Mouse (Mus musculus): Measurements from ENCODE around the gene Pde4d.

Gene Pde4d

DNA sequence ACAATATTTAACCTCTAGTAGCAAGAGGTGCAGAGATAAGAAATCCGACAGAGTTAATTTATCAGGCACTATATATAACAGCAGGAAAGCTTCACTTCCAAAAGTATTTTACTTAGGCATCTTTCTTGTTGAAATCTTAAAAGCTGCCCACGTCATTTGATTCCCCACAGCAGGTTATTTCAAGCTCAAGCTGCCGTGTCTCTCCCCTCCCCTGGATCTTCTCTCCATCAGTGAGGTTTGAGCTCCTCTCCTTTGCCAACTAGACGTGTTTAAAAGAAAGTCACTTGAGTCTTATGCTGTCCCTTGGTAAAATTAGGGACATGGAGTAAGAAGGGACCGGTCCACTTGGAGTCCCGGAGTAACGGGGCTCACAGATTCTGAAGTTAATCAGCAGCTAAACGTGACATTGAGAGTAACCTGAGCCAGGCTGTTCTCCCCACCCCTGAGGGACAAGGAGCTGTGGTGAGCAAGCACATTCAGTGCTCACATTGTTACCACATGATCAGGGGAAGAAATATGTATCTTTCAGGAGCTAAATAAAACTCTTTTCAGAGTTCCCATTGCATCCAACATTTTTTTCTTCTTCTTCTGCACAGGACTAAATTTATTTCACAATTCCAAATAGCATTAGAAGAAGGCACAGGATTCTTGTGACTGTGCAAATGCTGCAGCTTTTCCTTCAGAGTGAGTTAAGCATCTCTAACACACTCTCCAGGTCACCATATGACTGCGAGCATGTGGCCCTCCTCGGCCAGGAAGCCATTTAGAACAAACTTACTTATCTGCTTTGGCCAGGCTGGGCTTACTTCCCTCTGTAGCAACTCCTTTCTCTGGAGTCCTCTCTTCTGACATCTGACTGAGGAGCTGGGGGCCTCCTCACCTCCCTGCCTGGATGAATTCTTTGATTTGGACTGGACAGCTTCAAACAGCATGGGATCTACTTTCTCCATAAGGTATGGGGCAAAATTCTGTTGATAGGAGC, at the start of gene Pde4d:
TSS of gene Pde4d (plus strand) at position 833 of the 982 bp plus-strand sequence.
- no peak for DNase-seq (ENCODE audit: low spot score)

DNA sequence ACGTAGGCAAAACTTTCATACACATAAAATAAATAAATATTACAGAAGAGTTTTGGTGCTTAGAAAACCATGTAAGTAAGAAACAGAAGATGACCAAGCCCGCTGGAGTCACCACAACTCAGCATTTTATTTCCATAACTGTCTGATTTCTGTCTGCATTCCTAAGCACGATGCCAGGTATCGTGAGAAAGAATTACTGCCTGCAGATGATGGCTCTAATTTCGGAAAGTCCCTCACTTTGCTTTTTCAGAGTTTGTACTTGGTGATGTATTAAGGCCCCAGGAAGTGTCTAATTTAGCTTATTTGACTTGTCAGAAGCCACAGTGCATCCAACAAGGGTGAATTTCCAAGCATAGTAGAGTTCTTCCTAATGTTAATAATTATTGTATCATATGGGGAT, 46.6 kb upstream of the Pde4d start:
- no peak for DNase-seq (ENCODE audit: low spot score)

- no peak for DNase-seq (ENCODE audit: low spot score)
These were observed 45.4 kb upstream of the Pde4d start for GRCm38 (mm10) chr13:108404372-108404771.

GRCm38 (mm10) chr13:108415464-108415863, 34.3 kb upstream of the Pde4d start:
- no peak for DNase-seq (ENCODE audit: low spot score)

- DNase-seq (ENCODE audit: low spot score): no peak
These were observed 30.8 kb upstream of the Pde4d start for GRCm38 (mm10) chr13:108418741-108419507.

GRCm38 (mm10) chr13:108426322-108426721, 23.4 kb upstream of the Pde4d start:
- no peak for DNase-seq (ENCODE audit: low spot score)

- no peak for DNase-seq (ENCODE audit: low spot score)
These were observed 20.9 kb upstream of the Pde4d start for GRCm38 (mm10) chr13:108428809-108429208.

- DNase-seq (ENCODE audit: low spot score): no peak
These were observed 20.1 kb upstream of the Pde4d start for GRCm38 (mm10) chr13:108429623-108430022.

GRCm38 (mm10) chr13:108431776-108432175, 18.0 kb upstream of the Pde4d start:
- DNase-seq (ENCODE audit: low spot score): no peak

GRCm38 (mm10) chr13:108435687-108436086, 14.1 kb upstream of the Pde4d start:
- DNase-seq (ENCODE audit: low spot score): no peak

DNA sequence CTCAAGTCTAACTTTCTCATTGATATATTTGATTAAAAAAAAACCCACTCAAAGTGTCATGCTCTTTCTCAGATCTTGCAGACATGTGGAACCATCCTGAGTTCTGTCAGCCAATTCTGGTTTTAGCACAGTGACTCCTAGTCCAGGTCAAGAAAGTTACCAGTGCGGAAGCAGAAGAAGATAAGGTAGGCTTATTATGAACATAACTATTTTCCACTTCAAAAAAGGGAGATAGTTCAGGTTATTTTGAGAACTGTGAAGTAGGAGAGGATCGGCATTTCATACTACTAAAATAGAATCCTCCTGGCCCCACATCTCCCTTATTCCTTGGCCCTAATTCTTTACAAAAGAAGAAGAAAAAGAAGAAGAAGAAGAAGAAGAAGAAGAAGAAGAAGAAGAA, 12.3 kb upstream of the Pde4d start:
- no peak for DNase-seq (ENCODE audit: low spot score)

DNA sequence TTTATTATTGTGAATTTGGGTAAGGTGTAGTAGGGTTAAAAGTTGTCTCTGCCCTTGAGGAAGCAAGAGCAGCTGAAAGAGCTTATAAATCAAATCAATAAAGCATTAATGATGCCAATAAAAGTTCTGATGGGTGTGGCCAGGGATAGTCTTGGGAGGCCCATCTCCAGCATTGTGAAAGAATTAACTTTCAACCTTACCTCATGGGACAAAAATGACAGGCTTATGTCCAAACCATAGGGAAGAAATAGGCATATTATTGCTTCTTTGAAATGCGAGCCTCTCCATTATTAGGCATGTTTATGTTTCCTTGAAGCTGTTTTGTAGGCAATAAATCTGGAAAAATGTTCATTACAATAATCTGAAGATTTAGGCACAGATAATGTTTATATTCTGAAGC, 10.7 kb upstream of the Pde4d start:
- no peak for DNase-seq (ENCODE audit: low spot score)

- DNase-seq (ENCODE audit: low spot score): no peak
These were observed 1.3 kb upstream of the Pde4d start for GRCm38 (mm10) chr13:108448348-108448931.

DNA sequence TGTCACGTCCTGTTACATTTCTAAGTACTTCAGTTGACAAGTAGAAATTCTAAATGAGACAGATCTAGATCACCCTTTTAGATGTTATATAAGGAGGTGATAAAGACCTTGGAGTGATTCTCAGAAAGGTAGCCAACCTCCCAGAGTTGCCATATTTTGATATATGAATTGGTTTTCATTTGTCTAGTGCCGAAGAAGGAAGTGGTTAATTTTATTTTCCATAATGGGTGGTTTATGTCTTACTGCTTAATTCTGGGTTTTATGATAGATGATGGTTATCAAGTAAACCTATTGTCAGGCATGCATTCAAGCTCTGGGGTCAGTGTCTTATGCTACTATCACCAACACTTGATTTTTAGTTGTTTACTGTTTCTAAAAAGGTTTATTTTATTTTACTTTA, 1.4 kb downstream of the Pde4d start:
- DNase-seq (ENCODE audit: low spot score): no peak

DNA sequence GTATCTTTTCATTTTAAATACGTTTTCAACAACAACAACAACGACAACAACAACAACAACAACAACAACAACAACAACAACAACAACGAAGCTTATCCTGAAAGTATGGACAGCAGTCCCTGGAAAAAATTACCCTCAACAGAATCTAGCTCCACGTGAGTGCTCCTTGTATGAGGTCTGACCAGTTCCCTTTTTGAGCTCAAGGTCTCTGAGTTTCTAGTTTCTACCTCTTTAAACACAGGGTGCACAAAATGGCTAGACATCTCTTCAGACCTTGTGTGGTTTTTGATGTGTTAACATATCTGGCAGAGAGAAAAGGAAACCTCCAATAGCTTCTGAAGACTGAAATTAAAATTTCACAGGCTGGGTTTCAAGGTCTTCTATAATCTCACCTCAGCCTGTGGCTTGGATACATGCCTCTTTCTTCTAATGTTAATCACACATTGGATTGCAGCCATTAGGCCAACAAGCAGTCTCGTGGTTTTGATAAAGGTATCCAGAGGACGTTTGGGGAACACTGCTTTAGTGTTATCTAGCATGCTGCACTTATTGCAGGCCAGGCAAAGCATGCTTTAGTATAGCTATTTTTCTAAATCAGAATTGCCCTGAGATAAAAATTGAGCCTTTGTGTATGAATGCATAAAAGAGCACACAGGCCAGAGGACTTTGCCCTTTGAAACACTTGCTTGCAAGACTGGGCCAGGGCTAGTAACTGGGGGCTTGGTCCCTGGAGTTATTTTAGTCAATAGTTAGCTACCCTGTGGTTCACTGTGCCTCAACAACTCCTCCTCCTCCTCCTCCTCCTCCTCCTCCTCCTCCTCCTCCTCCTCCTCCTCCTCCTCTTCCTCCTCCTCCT, 3.5 kb downstream of the Pde4d start:
- DNase-seq (ENCODE audit: low spot score): no peak

- DNase-seq (ENCODE audit: low spot score): no peak
These were observed 12.8 kb downstream of the Pde4d start for GRCm38 (mm10) chr13:108462518-108462917.

DNA sequence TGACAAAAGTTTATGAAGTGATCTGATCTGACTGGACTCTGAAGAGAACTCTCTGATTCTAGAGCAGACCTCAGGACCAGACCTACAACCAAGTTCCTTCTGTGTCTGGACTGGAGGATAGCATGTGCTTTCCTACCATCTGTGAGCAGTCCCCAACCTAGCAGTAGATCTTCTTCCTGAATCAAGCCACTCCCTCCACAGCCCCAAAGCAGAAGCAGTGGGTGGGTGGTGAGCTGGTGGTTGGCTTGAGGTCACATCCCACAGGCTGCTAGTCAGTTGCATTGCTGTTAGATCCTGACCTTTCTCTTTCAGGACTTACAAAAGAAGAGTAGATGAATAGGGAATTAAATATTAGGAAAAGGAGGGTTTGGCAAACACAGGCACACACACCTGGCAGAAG, 16.0 kb downstream of the Pde4d start:
- no peak for DNase-seq (ENCODE audit: low spot score)

DNA sequence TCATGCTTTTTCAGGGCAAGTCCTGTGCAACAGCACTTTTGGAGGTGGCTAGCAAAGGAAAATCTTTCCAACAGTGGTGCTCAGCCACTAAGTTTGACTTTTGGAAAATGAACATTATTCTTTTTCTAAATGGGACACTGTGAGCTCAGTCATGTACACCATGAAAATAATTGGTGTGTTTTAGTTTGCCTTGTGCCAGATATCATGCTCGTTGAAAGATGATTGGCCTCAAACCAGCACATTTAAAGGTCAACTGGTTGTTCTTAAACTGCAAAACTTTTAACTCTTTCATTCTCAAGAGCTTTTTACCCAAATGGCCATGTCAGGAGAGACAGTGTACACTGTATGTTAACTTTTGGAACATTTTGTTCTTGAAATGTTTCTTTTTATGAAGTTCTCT, 17.3 kb downstream of the Pde4d start:
- no peak for DNase-seq (ENCODE audit: low spot score)

DNA sequence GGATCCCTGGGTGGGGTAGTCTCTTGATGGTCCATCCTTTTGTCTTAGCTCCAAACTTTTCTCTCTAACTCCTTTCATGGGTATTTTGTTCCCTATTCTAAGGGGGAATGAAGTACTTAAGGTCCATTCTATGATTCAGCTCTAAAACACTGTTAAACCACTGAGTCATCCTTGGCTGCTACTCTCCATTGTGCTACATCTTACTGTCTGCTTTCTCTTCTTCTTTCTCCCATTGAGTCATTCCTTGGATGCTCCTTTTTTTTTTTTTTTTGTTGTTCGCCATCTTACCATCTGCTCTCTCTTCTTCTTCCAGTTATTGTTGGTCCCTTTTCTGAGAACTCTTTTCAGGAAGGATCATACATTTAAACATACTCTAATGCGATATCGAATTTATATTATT, 30.7 kb downstream of the Pde4d start:
- no peak for DNase-seq (ENCODE audit: low spot score)

DNA sequence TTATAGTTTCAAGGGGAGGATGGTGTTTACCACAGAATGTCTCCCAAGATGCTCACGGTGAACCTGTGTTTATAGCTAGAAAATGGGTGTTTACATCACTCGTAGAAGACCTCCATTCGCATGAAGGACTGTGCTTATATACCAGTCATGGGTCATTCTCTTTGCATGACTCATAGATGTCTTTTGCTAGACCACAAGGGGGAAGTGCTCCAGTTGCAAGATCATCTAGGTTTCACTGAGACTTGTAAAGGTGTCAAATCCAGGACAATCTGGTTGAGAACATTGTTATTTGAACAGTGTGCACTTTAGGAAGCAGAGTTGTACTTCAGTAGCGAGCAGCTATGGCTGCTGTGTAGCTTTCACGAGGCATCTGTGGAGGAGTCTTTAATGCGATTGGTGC, 35.3 kb downstream of the Pde4d start:
- DNase-seq (ENCODE audit: low spot score): no peak

DNA sequence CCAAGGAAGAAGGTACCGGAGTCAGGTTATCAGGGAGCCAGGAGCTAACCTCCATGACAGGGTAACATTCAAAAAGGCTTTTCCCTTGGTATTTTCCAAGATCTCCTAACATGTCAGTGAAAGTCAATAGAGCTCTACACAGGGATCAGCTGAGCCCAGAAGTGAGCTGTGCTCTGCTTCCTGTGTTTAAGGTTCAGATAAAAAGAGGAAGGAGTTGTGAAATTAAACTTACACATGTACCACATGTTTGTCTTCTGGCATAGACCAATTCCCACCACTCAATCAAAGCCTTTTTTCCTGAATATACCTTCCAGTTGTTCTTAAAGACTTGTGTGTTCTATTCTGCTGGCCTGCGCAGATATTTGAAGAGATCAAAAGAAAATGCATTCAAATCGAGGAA, 37.3 kb downstream of the Pde4d start:
- DNase-seq (ENCODE audit: low spot score): no peak

GRCm38 (mm10) chr13:108489825-108490224, 40.1 kb downstream of the Pde4d start:
- DNase-seq (ENCODE audit: low spot score): no peak
